23 mouse cellular contexts compared by ENCODE assay signal in the genomic region with DNA sequence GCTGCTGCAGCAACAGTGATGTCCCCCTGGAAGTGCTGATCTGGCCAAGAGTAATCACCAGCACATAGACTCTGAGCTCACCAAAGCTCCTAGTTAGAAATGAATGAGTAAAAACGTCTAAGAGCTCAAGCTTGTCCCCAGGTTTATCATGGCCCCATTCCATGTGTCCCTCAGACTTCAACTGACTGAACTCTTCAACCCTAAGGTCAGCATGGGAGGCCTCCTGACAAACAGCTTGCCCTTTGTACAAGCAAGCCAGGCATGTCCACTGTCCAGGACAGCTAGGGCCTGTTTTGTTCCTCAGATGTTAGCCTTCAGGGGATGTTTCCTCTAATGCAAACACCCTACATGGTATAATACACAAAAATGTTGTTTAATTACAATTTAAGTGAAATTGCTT. TPM values are rescaled to one million over a fixed set of nuclear protein-coding genes. Genes with fewer than 3 reads are reported as not detected.
DNase-seq lines count a peak whose midpoint lies in the region; ATAC-seq and TF ChIP-seq lines count a peak whose summit lies in the region.
"Had no signal": no experiment of that assay in that cellular context is flagged by ENCODE, and none has a peak within 500 bp of the region (broad histone marks: within the 10 kb centered on the region; RNA-seq: fewer than 3 reads in every experiment).

No protein-coding gene starts in this region.

- TF ChIP-seq CTCF in liver, adult 2 months (IDR thresholded peaks at IDR 0.05; ENCODE audit: low read depth, low read length): no peak

- H3K36me3 ChIP-seq in kidney, embryonic 14.5 days (ENCODE audit: control insufficient read depth, insufficient read depth, low read length): peaks cover 96% of the 10 kb centered on the region
- peaks cover 72% of the 10 kb centered on the region for H3K36me3 ChIP-seq in liver, adult 2 months (ENCODE audit: control insufficient read depth, insufficient read depth, low read length)
- H3K36me3 ChIP-seq in liver, embryonic 11.5 days (ENCODE audit: control insufficient read depth, insufficient read depth, low read length): peaks cover 51% of the 10 kb centered on the region

- peak; percentile 60 for DNase-seq in kidney, adult 11 months
- no peak for DNase-seq in kidney, postnatal 10 days
- DNase-seq in kidney, adult 9 months: peak; percentile 76
- peak; percentile 77 for DNase-seq in liver, adult 2 months (ENCODE audit: extremely low read depth, low read depth, low spot score)
- DNase-seq in liver, embryonic 11.5 days (ENCODE audit: low spot score): no peak
- peak; percentile 56 to 67 for DNase-seq in kidney, postnatal 36 days
- DNase-seq: adrenal gland, postnatal 10 days; adrenal gland, postnatal 36 days; B cell, adult 2 months; cerebellum, adult 18-20 months; cerebellum, adult 9-10 months; cerebellum, postnatal 14 days; gastrocnemius, adult 2 months; gastrocnemius, postnatal 14 days had no signal

- WGBS in kidney, embryonic 14.5 days: 58% methylated on average over 1 of the region's 1 CpGs
- 16% methylated on average over 1 of the region's 1 CpGs for WGBS in liver, adult 2 months
- 63% methylated on average over 1 of the region's 1 CpGs for WGBS in liver, embryonic 11.5 days

- H3K4me1 ChIP-seq in kidney, embryonic 14.5 days (ENCODE audit: control insufficient read depth, insufficient read depth, low read length): no peaks in the 10 kb centered on the region
- peaks cover 2% of the 10 kb centered on the region; the same call in 1 of the 2 replicates for H3K4me1 ChIP-seq in liver, adult 2 months (ENCODE audit: control insufficient read depth, insufficient read depth, low read length)
- no peaks in the 10 kb centered on the region for H3K4me1 ChIP-seq in liver, embryonic 11.5 days (replicated peaks; ENCODE audit: control insufficient read depth, insufficient read depth, low read length)
- H3K4me1 ChIP-seq: forebrain, embryonic 13.5 days; hindbrain, embryonic 12.5 days had no signal

- no peaks in the 10 kb centered on the region for H3K9me3 ChIP-seq in kidney, embryonic 14.5 days (ENCODE audit: control insufficient read depth, low read length)
- H3K9me3 ChIP-seq in liver, embryonic 11.5 days (ENCODE audit: control insufficient read depth, low read length): no peaks in the 10 kb centered on the region
- H3K9me3 ChIP-seq: forebrain, embryonic 10.5 days; forebrain, embryonic 13.5 days; G1E; hindbrain, embryonic 12.5 days had no signal

- peaks cover 21% of the 10 kb centered on the region for H3K79me2 ChIP-seq in liver, adult 2 months (ENCODE audit: control insufficient read depth, insufficient read depth, low read length)

- no peak overlapping the region for H3K9ac ChIP-seq in kidney, embryonic 14.5 days (ENCODE audit: low read depth, low read length)
- no peak overlapping the region for H3K9ac ChIP-seq in liver, adult 2 months (ENCODE audit: low read depth, low read length)
- no peak overlapping the region for H3K9ac ChIP-seq in liver, embryonic 11.5 days (ENCODE audit: low read depth, low read length)
- H3K9ac ChIP-seq: forebrain, embryonic 13.5 days; hindbrain, embryonic 12.5 days had no signal

- TF ChIP-seq POLR2A in liver, adult 2 months (IDR thresholded peaks at IDR 0.05; ENCODE audit: extremely low read depth, insufficient read depth, low read length): no peak

- H3K27me3 ChIP-seq in kidney, embryonic 14.5 days (ENCODE audit: control insufficient read depth, insufficient read depth, low read length): no peaks in the 10 kb centered on the region
- no peaks in the 10 kb centered on the region for H3K27me3 ChIP-seq in liver, adult 2 months (ENCODE audit: control insufficient read depth, insufficient read depth, low read length)
- no peaks in the 10 kb centered on the region for H3K27me3 ChIP-seq in liver, embryonic 11.5 days (replicated peaks; ENCODE audit: control insufficient read depth, insufficient read depth, low read length)
- H3K27me3 ChIP-seq: CH12.LX; forebrain, embryonic 13.5 days; hindbrain, embryonic 12.5 days; Patski had no signal

- ATAC-seq in kidney, embryonic 14.5 days (ENCODE audit: low FRiP score, low TSS enrichment): no peak
- ATAC-seq in liver, embryonic 11.5 days (replicated peaks; ENCODE audit: low FRiP score): no peak
- ATAC-seq: forebrain, embryonic 13.5 days; forebrain, embryonic 16.5 days; Patski had no signal

- H3K4me3 ChIP-seq in kidney, embryonic 14.5 days (ENCODE audit: low read length): no peak overlapping the region
- H3K4me3 ChIP-seq in liver, adult 2 months (ENCODE audit: insufficient read depth, low read depth, low read length): no peak overlapping the region
- no peak overlapping the region for H3K4me3 ChIP-seq in liver, embryonic 11.5 days (ENCODE audit: low read depth, low read length)
- H3K4me3 ChIP-seq: forebrain, embryonic 10.5 days; forebrain, embryonic 13.5 days; gastrocnemius, adult 2 months; hindbrain, embryonic 12.5 days had no signal

- no peak overlapping the region for H3K27ac ChIP-seq in kidney, embryonic 14.5 days (ENCODE audit: low read depth, low read length)
- no peak overlapping the region for H3K27ac ChIP-seq in liver, adult 2 months (replicated peaks; ENCODE audit: insufficient read depth, low read depth, low read length)
- H3K27ac ChIP-seq in liver, embryonic 11.5 days (ENCODE audit: low read depth, low read length): no peak overlapping the region
- H3K27ac ChIP-seq: forebrain, embryonic 10.5 days; forebrain, embryonic 13.5 days; gastrocnemius, adult 2 months; hindbrain, embryonic 12.5 days had no signal

- H3K4me2 ChIP-seq in kidney, embryonic 14.5 days (replicated peaks; ENCODE audit: low read depth, low read length): no peak overlapping the region
- H3K4me2 ChIP-seq in liver, embryonic 11.5 days: no peak overlapping the region
- H3K4me2 ChIP-seq: forebrain, embryonic 13.5 days; heart, embryonic 11.5 days; hindbrain, embryonic 12.5 days had no signal

RNA-seq across cellular contexts. Expression of gene Brd1, which starts 29.7 kb away (rescaled TPM):
- polyA plus RNA-seq in kidney, embryonic 14.5 days (2014; fragmentation: Nextera tagmentation; extraction: Ambion mirVana): 26.0 and 27.2 TPM in 2 replicates
- 12.9 and 13.0 TPM in 2 replicates for total RNA-seq in liver, adult 2 months (2014; rRNA removed)
- 3.6 and 4.8 TPM in 2 replicates for polyA plus RNA-seq in liver, adult 2 months (2012; rRNA removed)
- 13.4 and 15.9 TPM in 2 replicates for polyA plus RNA-seq in liver, embryonic 11.5 days (2014; fragmentation: Nextera tagmentation; extraction: Ambion mirVana)

RNA-seq across cellular contexts. Expression of gene Zbed4, which starts 47.2 kb away (rescaled TPM):
- 12.4 and 26.8 TPM in 2 replicates for polyA plus RNA-seq in kidney, embryonic 14.5 days (2014; fragmentation: Nextera tagmentation; extraction: Ambion mirVana)
- 2.8 and 4.2 TPM in 2 replicates for total RNA-seq in liver, adult 2 months (2014; rRNA removed)
- 1.8 and 1.9 TPM in 2 replicates for polyA plus RNA-seq in liver, adult 2 months (2012; rRNA removed)
- 26.4 and 31.9 TPM in 2 replicates for polyA plus RNA-seq in liver, embryonic 11.5 days (2014; fragmentation: Nextera tagmentation; extraction: Ambion mirVana)

Comparison
In these comparisons a context has a peak if more than half of its experiments do, and no peak if none do; other contexts are left out.
1. DNase-seq: peak in kidney, adult 11 months (single experiment), kidney, adult 9 months (single experiment), liver, adult 2 months (single experiment) and kidney, postnatal 36 days (2 of 2); none in kidney, postnatal 10 days (single experiment) and liver, embryonic 11.5 days (single experiment).